Mouse (Mus musculus): Measurements from ENCODE around the gene Gm813.
"Not testable (repeated sequence)": the region's sequence is repeated elsewhere in the genome, so short reads cannot be mapped to it uniquely, and the experiment has no call there.

Gene Gm813

DNA sequence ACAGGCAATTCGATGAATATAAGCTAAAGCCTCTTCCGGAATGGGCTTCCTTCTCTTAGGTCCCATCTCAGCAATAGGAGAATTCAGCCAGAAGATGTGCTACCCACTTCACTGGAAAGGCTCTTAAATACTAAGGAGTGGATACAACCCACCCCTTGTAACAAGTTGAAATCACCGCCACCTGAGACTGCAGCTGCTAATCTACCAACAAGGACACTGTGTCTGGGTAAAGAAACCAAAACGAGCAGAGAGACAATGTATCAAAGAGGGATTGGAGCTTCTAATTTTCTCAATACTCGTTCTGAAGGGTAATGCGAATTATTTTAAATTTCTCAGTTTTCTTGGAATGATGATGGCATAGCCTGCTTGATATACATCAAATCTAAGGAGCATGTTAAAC, at the start of gene Gm813:
Gene Gm813, minus strand, starts transcription at position 101 of the 400 bp plus-strand sequence.
- no peak for DNase-seq

- not testable (repeated sequence) for DNase-seq
Measured at GRCm38 (mm10) chr16:58665137-58665536, 48.4 kb upstream of the Gm813 start.

DNA sequence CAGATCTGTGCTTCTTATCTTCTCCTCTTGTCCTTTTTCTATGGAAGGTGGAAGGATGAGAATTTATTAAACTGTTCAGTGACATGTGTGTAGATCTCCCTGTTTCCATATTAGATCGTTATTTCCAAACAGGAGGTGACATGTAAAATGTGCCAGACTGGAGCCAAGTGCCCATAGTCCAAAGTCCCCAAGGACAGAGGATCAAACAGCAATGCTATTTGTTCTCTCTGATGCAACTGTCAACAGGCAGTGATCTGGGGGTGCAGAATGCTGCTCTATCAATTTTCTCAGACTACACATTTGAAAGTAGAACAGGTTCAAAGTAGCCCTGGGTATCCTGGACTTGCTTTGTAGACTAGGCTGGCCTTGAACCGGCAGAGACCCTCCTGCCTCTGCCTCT, 47.0 kb upstream of the Gm813 start:
- no peak for DNase-seq

DNA sequence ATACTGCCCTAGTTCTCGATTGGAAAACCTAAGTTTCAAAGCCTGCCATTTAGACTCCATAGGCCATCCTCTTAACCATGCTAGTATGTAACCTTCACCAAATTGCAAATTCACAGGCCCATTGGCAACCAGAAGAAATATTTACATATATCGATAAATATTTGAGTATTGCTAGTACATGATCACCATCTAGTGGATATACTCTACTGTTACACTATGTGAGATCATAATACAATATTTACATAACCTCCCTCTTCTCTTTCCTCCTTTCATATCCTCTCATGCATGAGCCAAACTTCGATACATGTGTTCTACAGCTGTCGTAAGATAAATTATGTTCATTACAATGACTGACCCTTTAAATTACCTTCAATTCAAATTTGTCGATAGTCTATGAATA, 46.2 kb upstream of the Gm813 start:
- DNase-seq = no peak

DNA sequence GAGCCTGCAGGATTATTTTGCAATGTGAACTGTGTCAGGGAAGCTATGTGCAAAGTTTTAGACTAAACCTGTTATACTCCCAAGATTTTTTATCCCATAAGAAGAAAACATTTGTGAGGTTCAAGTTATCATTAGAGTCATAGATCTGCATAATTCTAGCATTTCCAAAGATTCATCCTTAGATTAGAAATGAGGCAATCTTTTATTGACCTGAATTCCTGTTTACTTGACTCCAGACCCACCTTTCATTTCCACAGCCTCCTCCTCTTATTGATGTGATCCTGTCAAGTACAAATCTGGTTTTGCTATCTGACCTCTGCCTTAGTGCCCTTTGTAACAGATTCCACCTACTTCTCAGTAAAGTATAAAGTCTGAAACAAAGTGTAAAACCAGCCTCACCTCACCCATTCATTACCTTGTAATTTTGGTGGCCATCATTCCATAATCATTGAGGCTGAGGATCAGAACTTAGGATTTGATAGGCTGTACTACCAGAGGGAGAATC, 45.6 kb upstream of the Gm813 start:
- no peak for DNase-seq

GRCm38 (mm10) chr16:58661826-58662225, 45.0 kb upstream of the Gm813 start:
- no peak for DNase-seq

DNA sequence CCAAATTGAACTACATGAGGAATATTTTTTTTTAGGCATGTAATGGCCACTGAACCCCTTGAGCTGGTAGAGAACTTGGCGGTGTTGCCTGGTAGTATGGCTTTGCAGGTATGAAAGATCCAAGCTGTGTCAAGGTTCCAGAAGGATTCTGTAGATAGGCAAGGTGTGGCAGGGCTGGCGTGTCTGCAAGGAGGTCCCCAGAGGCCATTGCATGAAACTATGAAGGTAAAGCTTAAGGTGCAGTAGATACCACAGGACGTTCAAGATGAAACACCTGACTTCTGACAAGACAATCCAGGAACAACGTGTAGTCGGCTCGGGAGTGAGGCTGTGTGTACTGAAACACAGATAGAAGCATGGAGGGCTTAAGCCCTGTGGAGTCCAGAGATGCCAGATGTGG, 41.9 kb upstream of the Gm813 start:
- DNase-seq = no peak

GRCm38 (mm10) chr16:58656526-58656925, 39.7 kb upstream of the Gm813 start:
- no peak for DNase-seq

- DNase-seq = no peak
Measured at GRCm38 (mm10) chr16:58655751-58656150, 39.0 kb upstream of the Gm813 start.

DNA sequence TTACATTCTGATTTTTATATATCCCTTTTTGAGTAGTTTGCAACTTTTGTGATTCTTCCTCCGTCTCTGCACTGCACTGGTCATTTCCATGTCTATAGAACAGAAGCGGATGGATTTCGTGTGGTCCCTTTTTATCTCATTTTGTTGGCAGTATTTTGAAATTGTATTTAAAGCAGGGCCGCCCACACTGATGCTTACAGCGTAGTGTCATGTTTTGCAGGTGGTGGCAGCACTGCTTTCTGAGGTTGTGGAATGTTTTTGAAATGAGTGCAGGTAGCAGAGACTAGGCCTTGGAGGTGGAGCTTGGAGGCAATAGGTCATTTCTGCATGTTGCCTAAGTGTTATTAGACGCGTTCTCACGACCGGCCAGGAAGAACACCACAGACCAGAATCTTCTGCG, 33.2 kb upstream of the Gm813 start:
- DNase-seq = no peak

DNA sequence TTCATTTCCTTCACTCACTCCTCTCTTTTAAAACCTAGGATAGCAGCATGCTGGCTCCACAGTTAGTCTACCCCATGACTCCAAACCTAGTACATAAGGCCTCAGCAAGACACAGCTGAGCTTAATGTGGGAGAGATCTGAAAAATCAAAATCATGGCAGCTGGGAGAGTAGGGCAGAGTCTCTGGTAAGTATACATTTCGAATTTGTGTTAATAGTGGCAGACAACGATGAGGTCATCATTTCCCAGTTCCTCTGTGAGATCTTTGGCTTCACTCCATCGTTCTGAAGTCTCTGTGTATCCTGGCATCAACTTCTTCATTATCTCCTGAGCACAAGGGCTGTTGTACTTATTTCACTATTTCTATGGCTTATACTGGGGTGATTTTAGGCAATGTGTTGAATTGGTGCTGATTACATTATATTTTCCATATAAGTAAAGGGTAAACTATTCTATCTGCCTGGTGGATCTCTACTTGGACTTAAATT, 22.0 kb upstream of the Gm813 start, which contains the start of gene E330017A01Rik:
Gene E330017A01Rik, minus strand, starts transcription at position 51 of the 487 bp plus-strand sequence.
- peak; percentile 8 for DNase-seq

GRCm38 (mm10) chr16:58638016-58638415, 21.2 kb upstream of the Gm813 start:
- no peak for DNase-seq

DNA sequence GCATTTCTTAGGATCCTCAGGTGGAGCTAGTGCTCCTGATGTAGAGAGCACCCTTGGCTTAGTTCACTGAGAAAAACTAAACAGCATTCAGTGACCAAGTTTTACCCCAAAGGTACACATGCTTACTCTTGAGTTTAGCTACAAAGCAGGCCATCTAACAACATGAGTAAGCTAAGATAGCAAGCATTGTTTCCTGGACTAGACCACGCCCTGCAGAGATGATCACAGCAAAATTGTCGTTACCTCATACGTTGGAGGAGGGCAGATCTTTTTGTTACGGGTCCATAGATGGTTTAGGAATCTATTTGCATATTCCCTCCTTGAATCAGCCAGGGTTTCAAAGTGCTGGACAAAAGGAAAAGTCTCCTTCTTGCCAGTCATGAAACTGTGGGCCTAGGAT, 20.7 kb upstream of the Gm813 start:
- DNase-seq = no peak

GRCm38 (mm10) chr16:58635866-58636265, 19.1 kb upstream of the Gm813 start:
- DNase-seq = peak; percentile 17

DNA sequence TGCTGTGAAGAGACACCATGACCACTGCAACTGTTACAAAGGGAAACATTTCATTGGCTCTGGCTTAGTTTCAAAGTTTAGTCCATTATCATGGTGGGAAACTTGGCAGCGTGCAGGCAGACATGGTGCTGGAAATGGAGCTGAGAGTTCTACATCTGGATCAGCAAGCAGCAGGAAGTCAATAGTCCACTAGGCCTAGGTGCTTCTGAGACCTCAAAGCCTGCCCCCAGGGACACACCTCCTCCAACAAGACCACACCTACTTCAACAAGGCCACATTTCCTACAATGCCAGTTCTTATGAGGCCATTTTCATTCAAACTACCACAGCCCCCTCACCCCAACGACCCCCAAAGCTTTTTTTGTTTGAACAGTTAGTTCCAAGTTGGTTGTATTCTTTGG, 13.0 kb upstream of the Gm813 start:
- no peak for DNase-seq

DNA sequence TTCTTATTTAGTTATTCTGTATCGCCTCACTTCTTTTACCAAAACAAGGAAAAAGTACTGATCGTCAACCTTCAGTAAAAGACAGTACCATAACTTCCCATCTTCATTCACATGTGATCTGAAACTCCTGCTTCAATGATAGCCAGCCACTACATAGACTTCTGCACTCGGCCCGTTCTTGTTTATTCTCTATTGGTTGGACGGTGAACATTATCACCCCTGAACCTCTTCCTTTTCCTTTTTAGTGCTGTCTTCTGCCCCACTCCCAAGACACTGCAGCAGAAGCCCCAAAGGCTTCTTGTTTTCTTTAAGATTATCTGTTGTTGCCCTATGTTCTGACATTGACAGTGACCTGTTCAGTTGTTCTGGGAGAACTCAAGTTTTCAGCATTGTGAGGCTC, 12.2 kb upstream of the Gm813 start:
- no peak for DNase-seq

GRCm38 (mm10) chr16:58628336-58628680, 11.5 kb upstream of the Gm813 start:
- no peak for DNase-seq

DNA sequence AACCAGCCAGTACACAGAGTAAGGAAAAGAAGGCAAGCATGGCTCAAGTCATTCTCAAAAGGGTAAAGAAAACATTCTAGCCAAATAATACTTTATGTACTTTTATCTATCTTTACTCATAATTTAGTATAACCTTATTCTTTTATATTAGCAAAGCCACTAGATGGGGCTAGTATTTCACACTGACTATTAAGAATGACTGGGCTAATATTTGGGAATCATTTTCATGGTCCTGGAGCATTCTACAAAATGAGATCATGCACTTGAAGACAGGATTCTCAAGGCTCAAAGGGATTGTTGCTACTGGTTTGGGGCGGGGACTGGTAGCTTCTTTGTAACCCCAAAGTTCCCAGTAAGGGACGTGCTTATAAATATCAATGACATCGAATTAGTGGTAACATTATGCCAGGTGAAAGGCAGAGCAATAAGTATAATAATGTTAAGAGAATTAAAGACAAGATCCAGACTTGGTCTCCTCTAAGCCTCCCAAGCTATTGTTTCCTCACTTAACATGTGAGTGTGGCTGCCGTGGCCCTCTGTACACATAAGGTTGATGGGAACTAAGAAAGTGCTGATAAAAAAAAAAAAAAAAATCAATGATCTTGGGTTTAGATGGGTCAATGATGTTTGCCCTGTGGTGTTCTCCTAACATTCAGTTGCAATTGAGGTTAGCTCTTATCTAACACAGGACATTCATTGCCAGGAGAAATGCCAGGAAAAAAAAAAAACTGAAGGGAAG, 11.0 kb upstream of the Gm813 start:
- DNase-seq = no peak

DNA sequence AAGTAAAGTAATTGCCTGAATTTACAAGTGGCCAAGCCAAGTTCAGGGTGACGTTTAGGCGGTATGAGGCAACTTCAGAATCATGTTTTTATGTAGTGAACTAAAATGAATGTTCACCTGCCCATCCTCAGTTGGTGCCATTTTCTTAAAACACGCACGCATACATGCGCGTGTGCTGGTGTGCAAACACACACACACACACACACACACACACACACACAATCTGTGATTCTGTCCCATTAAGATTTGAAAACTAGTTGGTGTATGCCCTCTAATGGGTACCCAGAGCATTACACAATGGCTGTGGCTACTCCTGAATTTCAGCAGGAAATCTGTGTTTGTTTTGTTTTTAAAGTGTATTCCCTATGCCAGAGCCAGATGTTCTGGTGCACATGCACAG, 7.2 kb upstream of the Gm813 start:
- DNase-seq = peak; percentile 81

DNA sequence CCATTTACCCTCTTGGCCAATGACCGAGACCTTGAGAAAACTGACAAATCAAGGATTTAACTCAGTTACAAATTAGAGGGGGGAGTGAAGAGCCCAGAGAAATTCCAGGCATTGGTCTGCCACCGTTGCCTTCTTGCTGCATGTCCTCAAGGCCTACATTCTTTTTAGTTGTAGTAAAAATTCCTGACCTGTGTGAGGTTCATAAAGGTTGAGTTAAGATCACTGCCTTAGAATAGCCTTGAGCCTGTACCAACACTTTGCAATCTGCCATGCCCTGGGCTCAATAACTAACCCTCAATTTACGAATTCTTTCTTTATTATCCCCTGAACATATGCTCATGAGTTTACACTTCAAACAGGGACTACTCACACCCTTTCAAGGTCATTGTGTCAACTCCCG, 6.3 kb upstream of the Gm813 start:
- no peak for DNase-seq

DNA sequence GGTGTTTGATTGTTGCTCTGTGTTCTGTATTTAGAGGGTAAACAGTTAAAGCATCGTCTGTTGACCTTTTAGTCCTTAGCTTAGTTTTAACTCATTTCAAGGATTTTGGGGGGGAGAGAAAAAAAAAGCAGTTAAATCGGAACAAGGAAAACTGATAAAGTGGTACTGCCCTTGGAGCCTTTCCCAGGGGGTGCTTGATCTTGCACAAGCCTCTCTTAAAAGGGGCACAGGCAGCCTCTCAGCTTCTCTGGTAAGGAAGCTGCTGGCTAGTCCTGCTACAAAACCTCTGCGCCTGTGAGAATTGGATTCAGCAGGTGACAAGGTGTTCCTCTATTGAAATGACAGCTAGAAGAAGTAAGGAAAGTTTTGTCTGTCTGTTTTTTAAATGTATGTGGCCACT, 5.6 kb upstream of the Gm813 start:
- peak; percentile 73 for DNase-seq

GRCm38 (mm10) chr16:58617346-58617745, 568 bp upstream of the Gm813 start:
- peak; percentile 15 for DNase-seq

- no peak for DNase-seq
Measured at GRCm38 (mm10) chr16:58612969-58613368, 3.8 kb downstream of the Gm813 start.

GRCm38 (mm10) chr16:58607101-58607500, 9.7 kb downstream of the Gm813 start:
- no peak for DNase-seq

DNA sequence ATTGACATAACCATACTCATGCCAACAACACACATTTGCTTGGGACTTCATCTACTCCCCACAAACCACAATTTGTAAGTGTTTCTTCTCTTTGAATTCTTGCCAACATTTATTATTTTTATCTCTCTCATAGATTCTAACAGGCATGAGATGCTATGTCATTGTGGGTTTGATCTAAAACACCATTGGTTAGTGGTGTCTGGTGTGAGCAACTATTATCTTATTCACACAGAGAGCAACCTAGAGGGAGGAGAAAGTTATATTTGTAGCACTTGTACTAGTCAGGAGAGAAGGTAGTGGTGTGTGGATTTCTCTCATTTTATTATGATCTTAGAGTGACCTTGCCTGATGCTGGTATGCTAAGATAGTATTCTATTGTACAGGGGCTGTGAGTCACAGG, 12.1 kb downstream of the Gm813 start:
- DNase-seq = no peak

Measured in lung, postnatal 36 days (tissue).